Mouse (Mus musculus) adrenal gland, adult 18-20 months (tissue): ENCODE data around the gene Akap10. TPM values are rescaled to one million over a fixed set of nuclear protein-coding genes. Genes with fewer than 3 reads are reported as not detected.
"Not testable (repeated sequence)": the region's sequence is repeated elsewhere in the genome, so short reads cannot be mapped to it uniquely, and the experiment has no call there.

Experiments
- DNase-seq, 2 experiments: peaks; one replicate each; pipeline ENCODE4 v3.0.0; 2021 to 2022; ENCODE audit warnings: low spot score in 2 of 2
- total RNA-seq, 2 experiments: library from RNA; stranded (reverse); gene quantifications; 1 replicate in 1 of 2; 2 replicates in 1 of 2; pipeline ENCODE4 v1.2.3; 2021

Akap10 gene
- total RNA-seq, 2 experiments from 2014 or later: 25.3 to 26.0 TPM

DNA sequence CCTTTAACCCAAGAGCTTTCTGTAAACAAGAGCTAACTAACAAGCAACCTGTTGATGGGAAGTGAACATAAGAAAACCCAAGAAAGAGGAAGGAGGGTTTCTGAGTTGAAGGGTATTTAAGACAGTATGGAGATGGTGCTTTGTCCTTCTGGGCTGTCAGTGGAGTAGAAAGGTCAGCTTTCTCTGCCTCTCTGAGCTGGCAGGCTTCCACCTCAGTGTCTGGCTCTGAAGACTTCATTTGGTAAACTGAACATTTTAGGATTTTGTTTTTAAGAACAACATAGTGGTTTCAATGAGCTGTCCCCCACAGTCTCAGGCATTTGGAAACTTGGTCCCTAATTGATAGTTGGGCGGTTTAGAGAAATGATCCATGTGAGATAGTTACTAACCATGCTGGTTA, 7.7 kb upstream of the Akap10 start:
- no peak for DNase-seq

GRCm38 (mm10) chr11:61930640-61931586, 861 bp upstream of the Akap10 start:
- DNase-seq: peak in 1 of 2 experiments; percentile 11

DNA sequence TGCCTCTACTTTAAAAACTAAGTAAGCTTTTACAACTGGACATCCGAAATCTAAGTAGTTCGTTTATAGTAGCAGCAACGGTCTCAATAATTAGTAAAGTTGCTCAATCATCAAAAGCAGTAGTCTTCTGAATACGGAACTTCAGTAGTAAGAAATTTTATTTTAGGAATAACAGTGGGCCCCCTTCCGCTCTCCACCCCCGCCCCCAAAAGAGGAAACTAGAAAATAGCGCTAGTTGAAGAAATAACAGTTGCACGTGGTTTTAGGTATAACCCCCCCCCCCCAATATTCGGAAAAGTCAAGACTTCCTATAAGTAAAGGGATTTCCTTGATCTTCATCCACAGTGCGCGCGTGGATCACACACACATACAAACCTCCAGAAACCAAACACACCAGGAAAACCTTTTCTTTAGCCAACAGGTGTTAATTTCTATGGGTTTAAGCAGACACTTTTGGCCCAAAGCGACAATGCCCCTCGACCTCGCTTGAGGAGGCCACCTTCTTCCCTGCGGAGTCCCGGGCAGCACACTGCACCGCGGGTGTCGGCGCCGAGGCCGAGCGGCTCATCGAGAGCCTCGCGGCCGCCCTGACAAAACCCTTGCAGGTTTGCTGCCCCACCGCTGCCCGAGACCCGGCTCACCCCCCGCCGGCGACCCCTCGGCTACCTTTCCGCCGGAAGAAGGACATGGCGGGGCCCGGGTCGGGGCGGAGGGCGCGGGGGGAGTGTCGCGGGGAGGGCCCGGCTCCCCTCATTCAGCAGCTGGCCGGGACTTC, 542 bp downstream of the Akap10 start:
- DNase-seq: no peak

DNA sequence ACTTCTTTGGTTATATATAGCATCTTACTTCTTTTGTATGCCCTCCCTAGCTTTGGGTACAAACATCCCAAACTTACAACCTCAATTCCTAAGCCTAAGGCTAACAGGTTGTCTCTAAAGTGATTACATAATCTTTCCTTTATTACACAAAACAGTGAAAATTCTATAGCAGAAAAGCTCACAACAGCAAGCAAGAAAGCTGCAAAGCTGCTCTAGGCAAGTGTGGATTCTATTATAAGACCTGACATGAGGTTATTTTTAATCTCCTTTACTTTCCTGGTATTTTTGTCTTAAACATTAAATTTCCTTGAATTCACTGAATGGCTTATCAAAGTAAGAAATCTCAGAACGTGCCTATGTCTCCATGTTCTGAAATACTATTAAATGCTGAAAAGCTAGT, 6.7 kb downstream of the Akap10 start:
- DNase-seq: no peak

- no peak for DNase-seq
Measured at GRCm38 (mm10) chr11:61919702-61920101, 10.3 kb downstream of the Akap10 start.

DNA sequence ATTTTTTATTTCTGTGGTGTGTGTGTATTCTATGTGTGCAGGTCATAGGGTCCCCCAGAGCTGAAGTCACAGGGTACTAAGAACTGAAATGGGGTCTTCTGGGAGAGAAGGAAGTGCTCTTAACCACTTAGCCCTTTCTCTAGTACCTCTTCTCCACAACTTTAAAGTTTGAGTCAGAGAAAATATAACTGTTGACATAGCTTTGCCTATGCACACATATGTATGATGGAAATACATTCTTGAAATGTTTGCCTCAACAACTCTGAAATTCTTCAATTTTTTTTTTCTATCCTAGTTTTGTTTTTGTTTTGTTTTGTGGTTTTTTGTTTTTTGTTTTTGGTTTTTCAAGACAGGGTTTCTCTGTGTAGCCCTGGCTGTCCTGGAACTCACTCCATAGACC, 21.7 kb downstream of the Akap10 start:
- DNase-seq: no peak

GRCm38 (mm10) chr11:61882183-61882582, 47.9 kb downstream of the Akap10 start:
- no peak for DNase-seq

DNA sequence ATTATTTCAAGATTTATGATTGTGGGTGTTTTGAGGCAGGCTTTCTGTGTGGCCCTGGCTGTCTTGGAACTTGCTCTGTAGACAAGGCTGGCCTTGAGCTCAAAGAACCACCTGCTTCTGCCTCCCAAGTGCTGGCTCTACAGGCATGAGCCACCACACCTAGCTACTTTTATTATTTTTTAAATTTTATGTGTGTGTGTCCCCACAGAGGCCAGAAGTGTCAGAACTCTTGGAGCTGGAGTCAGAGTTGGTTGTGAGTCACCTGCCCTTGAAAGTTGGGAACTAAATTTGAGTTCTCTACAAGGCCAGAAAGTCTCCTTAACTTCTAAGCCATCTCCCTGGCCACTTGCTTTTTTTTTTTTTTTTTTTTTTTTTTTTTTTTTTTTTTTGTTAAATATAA, 50.1 kb downstream of the Akap10 start:
- DNase-seq: no peak

DNA sequence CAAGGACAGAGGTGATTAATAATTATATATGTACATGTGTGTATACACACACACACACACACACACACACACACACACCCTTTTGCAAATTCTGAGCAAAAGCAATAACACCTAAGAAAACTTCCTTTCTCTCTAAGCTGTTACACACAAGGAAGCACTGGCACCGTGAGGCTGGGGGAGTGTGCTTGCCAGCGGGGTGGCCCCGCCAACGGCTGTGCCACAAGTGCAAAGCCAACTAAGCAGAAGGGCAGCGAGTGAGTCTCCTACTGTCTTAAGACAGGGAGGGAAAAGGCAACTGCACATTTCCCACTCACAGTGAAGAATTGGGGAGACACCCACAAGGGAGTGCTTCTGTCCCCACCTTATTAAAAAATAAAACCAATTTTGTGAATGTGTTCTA, 58.2 kb downstream of the Akap10 start:
- no peak for DNase-seq

DNA sequence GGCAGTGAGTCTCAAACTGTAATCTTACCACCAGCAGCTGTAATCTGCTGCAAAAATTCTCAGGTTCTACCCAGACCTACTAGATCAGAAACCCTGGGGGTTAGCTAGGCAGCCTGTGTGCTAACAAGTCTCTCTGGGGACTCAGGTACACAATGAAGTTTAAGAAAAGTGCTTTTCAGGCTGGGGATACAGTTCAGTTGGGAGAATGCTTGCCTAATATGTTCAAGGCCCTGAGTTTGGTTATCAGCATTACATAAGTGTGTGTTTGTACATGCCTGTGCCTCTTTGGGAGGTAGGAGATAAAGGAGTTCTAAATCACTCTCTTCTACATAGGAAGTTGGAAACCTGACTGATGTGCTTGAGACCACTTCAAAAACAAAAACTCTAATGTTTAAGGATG, 63.2 kb downstream of the Akap10 start:
- DNase-seq: no peak

DNA sequence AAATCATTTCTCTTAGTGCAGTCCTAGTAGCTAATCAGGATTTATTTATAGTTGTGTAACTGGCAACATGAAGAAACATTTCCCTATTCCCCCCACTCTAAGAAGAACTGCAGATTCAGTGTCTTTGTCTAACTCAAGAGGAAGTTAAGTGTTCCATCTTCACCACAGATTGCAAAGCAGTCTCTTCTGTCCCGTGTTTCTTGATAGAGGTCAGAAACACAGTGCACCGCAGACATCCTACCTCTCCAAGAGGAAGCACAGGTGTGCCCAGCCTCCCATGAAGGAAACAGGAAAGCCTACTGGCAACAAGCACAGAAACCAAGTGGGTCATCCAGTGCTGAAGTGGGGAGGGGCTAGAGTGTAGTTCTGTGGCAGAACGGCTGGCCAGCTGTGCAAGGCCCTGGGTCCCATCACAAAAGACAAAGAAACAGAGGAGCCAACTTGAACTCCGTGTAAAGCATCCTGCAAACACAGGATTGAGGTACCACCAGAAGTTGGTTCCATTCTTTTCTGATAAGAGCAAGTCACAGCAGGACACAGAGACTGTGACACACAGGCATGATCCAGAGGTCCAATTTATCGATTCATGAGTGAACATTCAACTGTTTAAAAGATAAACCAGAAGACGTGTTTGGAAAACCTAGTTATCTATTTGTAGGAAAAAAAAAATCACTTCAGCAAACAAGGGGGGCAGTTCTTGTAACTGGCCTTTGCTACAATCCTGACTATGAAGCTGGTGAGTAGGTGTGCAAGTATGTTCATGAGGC, 68.1 kb downstream of the Akap10 start:
- DNase-seq: no peak

DNA sequence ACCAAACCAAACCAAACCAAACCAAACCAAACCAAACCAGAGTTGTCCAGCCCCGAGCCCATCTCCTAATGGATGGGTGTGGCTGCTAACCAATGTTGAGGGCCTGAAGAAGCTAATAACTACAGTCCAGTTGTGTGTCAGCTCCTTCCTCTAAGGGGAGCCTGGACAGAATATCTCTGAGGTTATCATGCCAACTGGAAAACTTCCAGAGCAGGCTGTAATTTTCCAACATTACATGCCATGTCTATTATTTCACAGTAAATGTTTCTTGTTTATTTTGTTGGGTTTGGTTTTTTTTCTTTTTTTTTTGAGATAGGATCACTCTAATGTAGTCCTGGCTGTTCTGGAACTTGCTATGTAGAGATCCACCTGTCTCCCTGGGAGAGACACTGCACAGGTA, 70.7 kb downstream of the Akap10 start:
- DNase-seq: no peak

- DNase-seq: no peak
Measured at GRCm38 (mm10) chr11:61855539-61855938, 74.5 kb downstream of the Akap10 start.

DNA sequence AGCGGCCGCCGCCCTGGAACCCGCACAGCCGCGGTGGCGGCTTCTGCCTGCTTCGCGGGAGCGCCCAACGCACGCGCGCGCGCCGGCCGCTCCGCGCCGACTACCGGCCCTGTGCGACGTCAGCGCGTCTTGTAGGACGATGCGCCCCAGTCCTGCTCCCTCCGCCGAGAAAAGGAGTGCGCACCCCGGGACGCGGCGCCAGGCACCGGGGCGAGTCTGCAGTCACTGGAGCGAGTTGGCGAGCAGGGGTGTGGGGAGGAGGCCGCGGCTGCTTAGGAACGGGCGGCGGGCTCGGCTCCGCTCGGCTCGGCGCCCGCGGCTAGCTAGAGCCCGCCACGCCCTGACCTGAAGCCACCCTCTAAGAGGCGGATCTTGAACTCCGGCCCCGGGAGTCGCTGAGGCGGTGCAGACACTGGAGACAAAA, 75.1 kb downstream of the Akap10 start, which contains the start of gene Ulk2:
Gene Ulk2 (minus strand): TSS at position 86 of the 424 bp plus-strand sequence.
- peak; percentile 90 to 91 for DNase-seq

- DNase-seq: peak; percentile 77 to 80
Measured at GRCm38 (mm10) chr11:61854211-61854987, 75.7 kb downstream of the Akap10 start.

DNA sequence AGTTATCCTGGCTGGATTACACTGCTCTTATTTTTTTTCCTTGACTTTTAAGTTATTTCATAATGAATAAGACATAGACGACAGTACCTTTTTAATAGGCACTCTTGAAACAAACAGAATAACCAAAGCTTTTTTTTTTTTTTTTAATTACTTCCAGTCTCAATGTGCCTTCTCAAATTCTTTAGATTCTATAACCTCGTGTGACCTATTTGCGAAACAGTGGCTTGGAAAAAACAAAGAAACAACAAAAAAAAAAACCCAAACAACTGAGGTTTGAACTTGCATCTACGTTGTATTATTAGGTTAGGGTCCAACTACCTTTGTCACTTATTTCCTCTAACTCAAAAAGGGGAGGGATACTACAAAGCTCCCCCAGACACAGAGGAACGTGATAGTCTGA, 76.4 kb downstream of the Akap10 start:
- DNase-seq: no peak

DNA sequence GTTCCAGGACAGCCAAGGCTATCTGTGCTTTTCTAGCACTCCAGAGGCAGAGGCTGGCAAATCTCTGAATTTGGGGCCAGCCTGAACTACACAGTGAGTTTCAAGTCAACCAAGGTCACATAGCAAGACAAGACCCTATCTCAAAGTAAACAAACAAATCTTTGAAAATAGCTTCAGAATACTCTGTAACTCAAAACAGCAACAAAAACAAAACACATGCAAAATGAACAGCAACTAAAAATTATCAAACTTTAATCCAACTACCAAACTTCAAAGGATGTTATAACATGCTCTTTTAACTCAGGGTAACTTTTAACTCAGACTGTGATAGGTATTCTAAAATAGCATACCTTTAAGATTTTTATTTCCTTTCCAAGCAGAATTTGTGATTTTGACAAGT, 77.1 kb downstream of the Akap10 start:
- DNase-seq: no peak

- DNase-seq: no peak
Measured at GRCm38 (mm10) chr11:61851195-61851594, 78.9 kb downstream of the Akap10 start.

DNA sequence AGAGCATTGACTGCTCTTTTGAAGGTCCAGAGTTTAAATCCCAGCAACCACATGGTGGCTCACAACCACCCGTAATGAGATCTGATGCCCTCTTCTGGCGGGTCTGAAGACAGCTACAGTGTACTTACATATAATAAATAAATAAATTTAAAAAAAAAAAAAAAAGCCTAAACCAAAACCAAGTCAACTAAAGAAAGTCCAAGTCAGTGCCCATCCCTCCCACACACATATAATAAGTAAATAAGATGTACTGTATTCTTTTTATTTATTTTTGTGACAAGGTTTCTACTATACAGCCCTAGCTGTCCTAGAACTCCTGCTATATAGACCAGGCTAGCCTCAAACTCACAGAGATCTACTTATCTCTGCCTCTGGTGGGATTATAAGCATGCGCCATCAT, 89.4 kb downstream of the Akap10 start:
- DNase-seq: not testable (repeated sequence)

- no peak for DNase-seq
Measured at GRCm38 (mm10) chr11:61839940-61840339, 90.1 kb downstream of the Akap10 start.
